Mouse (Mus musculus): ENCODE results near the gene Cfap54.

The Cfap54 gene

DNA sequence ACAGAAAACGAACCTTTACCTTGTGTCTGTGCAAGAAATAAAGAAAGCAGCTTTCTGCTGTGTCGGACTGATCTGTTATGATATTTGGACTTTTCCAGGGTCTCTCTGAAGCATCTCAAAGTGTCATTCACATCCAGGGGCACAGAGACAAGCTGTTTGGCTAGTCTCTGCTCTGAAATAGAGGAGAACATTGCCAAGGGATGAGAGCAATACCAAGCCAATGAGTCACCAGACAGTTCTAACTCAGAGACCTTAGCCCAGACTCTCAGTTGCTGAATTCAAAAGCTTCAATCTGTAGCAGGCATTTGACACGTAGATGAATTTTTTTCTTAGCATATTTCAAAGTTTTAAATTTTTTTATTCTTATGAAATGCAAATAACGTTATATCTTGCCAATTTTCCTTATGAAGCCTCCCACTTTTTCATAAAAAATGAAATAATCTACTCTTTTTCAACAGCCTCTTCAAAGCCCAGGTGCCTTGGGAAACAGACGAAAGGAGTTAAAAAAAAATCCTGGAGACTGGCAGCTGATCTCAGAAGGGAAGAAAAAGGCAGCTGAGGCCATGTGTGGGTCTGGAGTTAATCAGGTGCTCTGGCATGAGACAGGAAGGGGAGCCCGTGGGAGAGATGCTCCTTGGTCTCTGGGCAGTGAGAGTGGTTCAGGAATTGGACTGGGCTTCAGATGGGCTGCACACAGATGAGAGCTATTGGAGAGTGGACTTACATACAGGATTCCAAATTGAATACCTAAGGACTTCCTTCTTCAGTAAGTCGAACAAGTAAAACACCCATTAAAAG lies 138.4 kb downstream of the Cfap54 start:
- CTCF ChIA-PET: no interaction called here

- CTCF ChIA-PET: no interaction called here
Observed at GRCm38 (mm10) chr10:92941616-92942015, 139.8 kb downstream of the Cfap54 start.

DNA sequence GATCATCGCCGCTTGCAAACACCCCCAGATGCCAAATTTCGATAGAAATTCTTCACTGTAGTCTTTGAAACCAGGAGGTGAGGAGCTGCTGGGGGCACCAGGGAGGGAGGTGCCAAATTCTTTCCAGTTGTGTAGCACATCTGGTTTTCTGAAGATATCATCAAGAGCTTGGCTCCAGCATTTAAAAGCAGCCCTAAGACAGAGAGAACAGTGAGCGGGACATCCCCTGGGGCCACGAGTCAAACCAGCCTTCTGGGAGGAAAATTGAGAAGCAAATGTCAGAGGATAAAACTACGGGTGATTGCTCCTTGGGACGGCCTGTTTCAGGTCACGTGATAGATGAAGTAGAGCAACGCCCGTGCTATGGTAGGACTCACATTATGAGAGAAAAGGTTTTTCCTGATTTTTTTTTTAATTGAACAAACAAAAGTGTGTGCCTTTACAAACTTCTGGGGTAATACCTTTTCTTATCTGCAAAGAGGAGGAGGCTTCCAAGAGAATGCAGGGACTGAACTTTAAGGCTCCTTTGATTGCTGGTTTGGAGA lies 143.6 kb downstream of the Cfap54 start:
- CTCF ChIA-PET: no interaction called here

DNA sequence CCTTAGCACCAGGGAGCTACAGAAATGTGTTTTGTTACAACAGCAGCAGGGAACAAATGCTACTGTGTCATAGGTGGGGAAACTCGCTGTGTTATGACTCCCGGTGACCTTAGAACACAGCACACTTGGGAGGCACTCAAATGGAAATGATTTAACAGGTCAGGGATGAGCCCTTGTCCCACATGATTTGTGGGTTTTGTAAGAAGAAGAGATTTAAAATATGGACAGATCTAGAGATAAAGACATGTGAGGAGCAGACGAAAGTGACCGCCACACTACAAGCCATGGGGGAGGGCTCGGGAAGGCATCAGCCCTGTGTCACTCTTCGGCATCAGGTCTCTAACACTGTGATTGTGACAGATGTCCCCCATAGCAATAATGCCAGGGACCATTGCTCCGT lies 144.3 kb downstream of the Cfap54 start:
- CTCF ChIA-PET: no interaction called here

DNA sequence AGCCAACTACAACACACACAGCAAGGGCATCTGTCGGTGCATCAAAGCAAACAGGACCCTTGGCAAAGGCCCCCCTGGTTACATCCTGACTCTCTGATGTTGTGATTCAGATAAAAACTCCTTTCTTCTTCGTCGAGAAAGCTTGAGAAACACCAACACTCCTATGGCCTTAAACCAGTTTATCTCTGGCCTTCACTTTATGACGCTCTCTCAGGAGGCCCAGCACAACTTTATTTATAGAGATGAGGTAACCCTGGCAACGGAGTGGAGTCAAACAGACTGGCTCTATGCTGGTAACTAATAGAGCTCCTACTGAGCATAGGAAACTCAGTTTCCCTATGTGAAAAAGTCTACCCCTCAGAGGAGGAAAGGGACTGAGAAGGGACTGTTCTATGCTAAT lies 146.9 kb downstream of the Cfap54 start:
- CTCF ChIA-PET: no interaction called here

DNA sequence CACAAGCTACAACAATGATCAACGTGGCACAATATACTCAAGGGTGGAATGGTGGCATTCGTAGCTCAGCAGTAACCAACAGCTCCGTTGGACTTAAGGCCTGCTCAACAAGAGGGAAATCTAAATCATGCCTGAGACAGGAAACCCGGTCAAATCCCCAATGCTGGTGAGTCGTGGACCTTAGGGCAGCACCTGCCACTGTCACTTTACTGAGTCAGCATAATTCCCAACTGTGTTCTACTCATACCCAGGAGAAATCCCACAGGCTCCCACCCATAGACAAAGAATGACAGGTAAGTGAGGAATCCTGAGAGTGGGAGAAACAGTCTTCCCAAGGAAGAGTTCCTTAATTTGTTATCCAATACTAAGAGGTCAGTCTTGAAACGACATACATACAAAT lies 147.8 kb downstream of the Cfap54 start:
- CTCF ChIA-PET: no interaction called here

DNA sequence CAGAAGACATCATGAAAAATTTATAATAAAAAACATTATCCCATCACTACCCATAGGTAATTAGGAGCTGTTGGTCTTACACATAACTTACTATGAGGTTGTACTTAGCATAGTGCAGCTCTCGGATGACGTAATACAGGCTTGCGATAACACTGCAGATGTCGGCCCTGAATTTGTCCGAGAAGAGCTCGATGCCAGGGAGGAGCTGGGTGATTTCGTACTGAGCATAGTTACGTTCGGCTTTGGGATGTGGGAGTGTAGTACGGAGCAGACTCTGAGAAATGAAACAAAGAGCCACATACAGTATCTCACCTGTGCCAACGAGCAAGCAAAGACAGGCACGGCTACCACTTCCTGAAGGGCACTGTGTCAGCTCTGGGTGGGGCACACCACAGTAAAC lies 149.0 kb downstream of the Cfap54 start:
- CTCF ChIA-PET: no interaction called here

GRCm38 (mm10) chr10:92930036-92930435 lies 151.4 kb downstream of the Cfap54 start:
- CTCF ChIA-PET: no interaction called here

DNA sequence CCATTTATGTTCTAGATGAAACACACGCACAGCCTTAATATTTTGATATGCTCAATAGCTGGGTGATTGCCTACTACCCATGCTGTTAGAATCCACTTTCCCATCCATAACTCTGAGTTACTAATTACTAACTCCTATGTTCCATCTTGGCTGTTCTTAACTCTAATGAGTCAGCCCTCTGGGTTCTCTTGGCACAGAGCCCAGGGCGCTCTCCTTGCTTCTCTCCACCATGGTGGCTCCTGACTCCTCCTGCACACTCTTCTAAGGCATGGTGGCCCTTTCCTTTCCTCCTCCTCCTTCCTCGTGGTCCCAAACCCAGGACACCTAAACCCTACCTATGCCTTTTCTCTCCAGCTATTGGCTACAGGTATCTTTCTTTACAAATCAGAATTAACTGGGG lies 153.2 kb downstream of the Cfap54 start:
- CTCF ChIA-PET: no interaction called here

DNA sequence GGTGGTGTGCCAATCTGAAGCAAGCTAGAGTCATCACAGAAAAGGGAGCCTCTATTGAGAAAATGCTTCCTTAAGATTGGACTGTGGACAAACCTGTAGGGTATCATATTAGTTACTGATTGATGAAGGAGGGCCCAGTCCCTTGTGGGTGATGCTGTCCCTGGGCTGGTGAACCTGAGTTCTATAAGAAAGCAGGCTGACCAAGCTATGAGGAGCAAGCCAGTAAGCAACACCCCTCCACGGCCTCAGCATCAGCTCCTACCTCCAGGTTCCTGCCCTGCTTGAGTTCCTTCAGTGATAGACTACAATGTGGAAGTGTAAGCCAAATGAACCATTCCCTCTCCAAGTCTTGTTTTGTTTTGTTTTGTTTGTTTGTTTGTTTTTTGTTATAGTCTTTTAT lies 162.9 kb downstream of the Cfap54 start:
- CTCF ChIA-PET: no interaction called here

DNA sequence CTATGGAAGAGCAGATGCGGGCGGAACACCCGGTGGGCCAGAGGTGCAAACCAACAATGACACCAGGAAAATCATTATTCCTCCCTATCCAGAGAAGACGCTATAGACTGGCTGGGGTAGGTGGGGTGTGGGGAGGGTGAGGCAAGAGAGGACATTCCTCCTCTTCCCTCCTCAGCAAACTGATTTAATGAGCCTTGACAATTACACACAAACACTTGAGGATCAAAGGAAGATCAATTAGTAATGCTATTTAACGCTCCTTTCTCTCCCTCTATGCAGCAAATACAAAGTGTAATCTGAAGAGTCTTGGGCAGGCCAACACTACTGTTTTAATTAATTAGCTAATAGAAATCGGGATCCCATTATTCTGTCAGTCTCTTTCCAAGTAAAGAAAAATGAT lies 174.2 kb downstream of the Cfap54 start:
- CTCF ChIA-PET: no interaction called here

- CTCF ChIA-PET: no interaction called here
Observed at GRCm38 (mm10) chr10:92888466-92888865, 193.0 kb downstream of the Cfap54 start.

DNA sequence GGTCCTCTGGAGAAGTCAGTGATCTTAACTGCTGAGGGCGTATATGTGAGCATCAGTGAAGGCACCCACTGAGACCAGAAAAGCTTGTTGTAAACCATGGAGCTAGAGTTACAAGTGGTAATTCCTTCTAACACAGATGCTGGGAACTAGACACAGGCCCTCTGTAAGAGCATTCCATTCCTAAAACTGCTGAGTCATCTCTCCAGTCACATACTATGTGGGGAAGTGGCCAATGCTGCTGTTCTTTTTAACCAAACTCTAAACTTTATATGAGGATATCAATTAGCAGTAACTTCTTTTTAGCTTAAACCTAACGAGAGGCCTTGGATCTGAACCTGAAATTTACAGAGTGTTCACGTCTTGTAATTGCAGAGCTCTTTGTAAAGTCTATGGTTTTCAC lies 203.4 kb downstream of the Cfap54 start:
- CTCF ChIA-PET: no interaction called here

- CTCF ChIA-PET: no interaction called here
Observed at GRCm38 (mm10) chr10:92840980-92841379, 240.4 kb downstream of the Cfap54 start.

- CTCF ChIA-PET: no interaction called here
Observed at GRCm38 (mm10) chr10:92837572-92837971, 243.8 kb downstream of the Cfap54 start.

DNA sequence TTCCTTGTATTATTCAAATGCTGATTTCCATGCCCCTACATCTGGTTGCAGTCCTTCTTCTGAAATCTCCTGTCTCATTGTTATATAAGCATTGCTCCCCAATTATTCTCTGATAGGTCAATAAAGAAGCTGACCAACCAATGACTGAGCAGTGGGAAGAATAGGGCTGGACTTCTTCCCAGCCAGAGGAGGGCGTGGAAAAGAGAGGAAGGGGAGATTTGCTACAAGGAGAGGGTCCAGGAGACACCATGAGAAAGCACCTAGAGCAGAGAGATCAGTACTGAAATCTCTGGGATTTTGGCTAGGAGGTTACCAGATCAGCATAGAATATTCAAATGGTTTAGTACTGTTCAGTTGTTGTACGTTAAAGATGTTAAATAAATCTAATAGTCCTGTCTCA lies 244.4 kb downstream of the Cfap54 start:
- CTCF ChIA-PET: no interaction called here

DNA sequence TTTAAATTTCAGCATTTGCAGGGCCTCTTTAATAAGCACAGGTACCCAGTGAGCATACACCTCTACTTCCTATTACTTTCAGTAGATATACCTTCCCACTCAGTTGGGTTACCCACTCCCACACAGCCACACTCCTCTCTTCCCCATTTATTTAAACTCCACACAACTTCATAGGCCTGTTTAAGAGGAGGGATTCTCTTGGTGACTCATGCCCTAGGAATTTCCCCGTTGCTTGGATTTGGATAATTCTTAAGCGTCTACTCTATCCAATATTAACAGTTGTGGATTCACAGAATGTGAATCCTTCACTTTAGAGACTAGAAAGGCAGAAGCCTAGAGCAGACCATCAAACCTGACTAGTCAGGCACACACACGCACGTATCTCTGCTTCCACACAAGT lies 259.9 kb downstream of the Cfap54 start:
- CTCF ChIA-PET: no interaction called here

- CTCF ChIA-PET: no interaction called here
Observed at GRCm38 (mm10) chr10:92818190-92818589, 263.2 kb downstream of the Cfap54 start.

- CTCF ChIA-PET: no interaction called here
Observed at GRCm38 (mm10) chr10:92816903-92817302, 264.5 kb downstream of the Cfap54 start.

DNA sequence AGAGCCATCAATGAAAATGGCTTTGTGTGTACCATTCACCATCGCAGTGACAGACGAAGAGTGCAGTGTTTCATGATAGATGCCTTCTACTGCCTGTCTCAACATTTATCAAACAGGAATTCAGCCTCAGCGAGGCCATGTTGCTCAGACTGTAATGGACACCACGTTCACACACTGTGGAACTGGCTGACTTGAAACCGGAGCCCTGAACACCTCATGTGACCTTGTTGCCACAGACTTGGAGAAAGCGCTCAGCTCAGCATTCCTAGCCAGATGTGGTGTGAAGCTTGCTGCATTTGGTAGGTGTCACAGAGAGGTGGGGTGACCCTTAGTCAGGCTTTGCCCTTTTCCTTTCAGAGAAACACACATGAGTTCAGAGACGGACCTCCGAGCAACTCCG lies 270.5 kb downstream of the Cfap54 start:
- CTCF ChIA-PET: no interaction called here

GRCm38 (mm10) chr10:92791908-92792307 lies 289.5 kb downstream of the Cfap54 start:
- CTCF ChIA-PET: no interaction called here

GRCm38 (mm10) chr10:92791531-92791900 lies 289.9 kb downstream of the Cfap54 start:
- CTCF ChIA-PET: no interaction called here

DNA sequence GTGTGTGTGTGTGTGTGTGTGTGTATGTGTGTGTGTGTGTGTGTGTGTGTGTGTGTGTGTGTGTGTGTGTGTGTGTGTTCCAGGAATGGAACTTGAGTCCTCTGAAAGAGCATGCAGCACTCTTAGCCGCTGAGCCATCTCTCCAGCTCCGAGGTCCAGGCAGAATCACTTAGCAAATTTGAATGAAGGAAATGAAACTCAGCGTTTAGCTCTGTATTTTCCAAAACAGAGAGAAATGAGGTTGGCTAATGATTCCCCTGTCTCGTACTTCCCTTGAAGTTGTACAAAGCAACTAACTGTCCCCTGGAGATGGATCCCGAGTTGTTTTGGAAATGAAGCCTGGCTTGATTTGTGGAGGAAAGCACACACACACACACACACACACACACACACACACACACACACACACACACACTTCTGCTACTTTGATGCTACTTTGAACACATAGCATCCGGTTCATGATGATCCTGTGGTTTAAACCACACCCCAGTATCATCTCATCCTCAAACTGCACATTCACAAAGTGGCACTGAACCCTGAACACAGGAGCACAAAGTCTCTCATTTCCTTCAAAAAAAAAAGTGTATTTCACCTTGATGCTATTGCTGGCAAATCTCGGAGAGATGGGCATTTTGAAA lies 290.4 kb downstream of the Cfap54 start:
- CTCF ChIA-PET: interaction anchor here (0.7 kb wide), 1 partner anchor 84 kb away, joined by 4 read pairs; no protein-coding TSS in a partner anchor

DNA sequence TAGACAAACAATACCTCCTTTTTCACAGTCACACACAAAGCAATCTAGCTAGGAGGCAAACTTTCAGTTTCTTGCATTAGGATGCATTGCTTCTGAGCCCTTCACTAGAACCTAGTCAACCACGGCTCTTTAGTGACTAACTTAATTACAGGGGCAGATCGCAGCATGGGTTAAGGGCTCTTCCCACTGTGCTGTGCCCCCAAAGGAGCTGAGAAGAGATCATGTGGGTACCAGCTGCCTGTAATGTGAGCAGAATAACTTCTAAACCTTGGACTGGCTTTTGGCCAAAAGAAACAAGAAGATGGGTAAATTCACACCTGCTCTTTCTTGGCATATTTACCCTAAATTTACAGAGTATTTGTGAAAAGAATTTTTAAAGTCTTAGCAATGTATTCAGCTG lies 291.2 kb downstream of the Cfap54 start:
- CTCF ChIA-PET: no interaction called here
